Mouse (Mus musculus) heart, embryonic 10.5 days (tissue): Measurements from ENCODE around the gene Tex26. TPM values are rescaled to one million over a fixed set of nuclear protein-coding genes. Genes with fewer than 3 reads are reported as not detected.

Experiments used
- DNase-seq: peaks from one replicate; pipeline ENCODE4 v3.0.0-alpha.2; 2017; ENCODE audit warnings: low spot score
- H3K27ac ChIP-seq: fragments of 300-500 bp; sonication (generic); 2 replicates; pipeline ENCODE4 v1.5.1; 2016; ENCODE audit warnings: mild to moderate bottlenecking
- H3K27me3 ChIP-seq: fragments of 300-500 bp; sonication (generic); 2 replicates; pipeline ENCODE4 v1.6.1; 2016; ENCODE audit warnings: mild to moderate bottlenecking; ENCODE audit not compliant: poor library complexity, insufficient read depth, severe bottlenecking
- H3K36me3 ChIP-seq: fragments of 300-500 bp; sonication (generic); 2 replicates; pipeline ENCODE4 v1.6.1; 2016; ENCODE audit warnings: mild to moderate bottlenecking, moderate library complexity
- H3K4me1 ChIP-seq: fragments of 300-500 bp; sonication (generic); 2 replicates; pipeline ENCODE4 v1.6.1; 2016; ENCODE audit warnings: mild to moderate bottlenecking
- H3K4me3 ChIP-seq: fragments of 300-500 bp; sonication (generic); 2 replicates; pipeline ENCODE4 v1.5.1; 2016; ENCODE audit warnings: mild to moderate bottlenecking, moderate library complexity
- H3K9me3 ChIP-seq: fragments of 300-500 bp; sonication (generic); 2 replicates; pipeline ENCODE4 v1.6.1; 2016; ENCODE audit warnings: mild to moderate bottlenecking, moderate library complexity
- WGBS: fragments of 180-500 bp; shearing (Covaris S2); methylation state at CpG from one replicate; pipeline ENCODE4 v1.1.7; 2016; 5-methylcytosine and 5-hydroxymethylcytosine counted together
- polyA plus RNA-seq: library from polyadenylated mRNA; unstranded; fragments of >200 nt; fragmentation: Nextera tagmentation; extraction: Ambion mirVana; gene quantifications from 2 replicates; pipeline ENCODE4 v1.2.1, GENCODE M21; 2016

The Tex26 gene
- polyA plus RNA-seq, 1 experiment from 2014 or later = 0.78 TPM

DNA sequence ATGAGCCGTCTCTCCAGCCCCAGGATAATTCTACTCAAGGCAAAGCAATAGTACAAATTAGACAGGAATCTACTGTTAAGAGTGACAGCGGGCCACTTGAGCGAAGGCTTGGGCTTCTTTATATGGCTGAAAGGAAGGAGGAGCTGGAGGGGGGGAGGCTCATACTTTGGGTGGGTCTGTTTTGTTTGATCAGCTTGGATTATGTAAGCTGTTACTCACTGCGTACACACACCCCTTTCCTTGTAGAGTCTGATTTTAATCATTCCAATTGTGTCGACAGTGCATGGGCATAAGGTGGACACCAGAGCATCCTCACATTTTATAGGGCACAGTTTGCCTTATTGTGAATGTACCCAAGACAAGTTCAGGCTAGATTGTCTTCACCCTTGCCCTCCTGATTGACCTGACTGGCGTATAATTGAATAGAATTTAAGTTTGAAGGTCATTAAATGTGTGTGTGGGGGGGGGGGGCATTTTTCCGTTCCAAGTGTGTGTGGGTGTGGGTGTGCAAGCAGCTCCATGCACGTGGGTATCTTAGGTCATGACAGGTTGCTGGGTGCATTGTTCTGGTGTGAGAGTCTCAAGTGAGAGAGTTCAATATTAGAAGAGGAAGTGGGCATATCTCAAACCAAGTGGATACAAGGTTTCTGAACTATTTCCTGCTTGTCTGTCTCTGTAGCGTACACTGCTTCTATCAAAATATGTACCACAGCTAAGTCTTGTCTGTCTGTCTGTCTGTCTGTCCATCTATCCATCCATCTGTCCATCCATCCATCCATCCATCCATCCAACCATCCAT, 24.9 kb upstream of the Tex26 start:
- H3K27ac ChIP-seq = no peak overlapping the region
- peaks cover 16% of the 10 kb centered on the region for H3K4me1 ChIP-seq
- H3K9me3 ChIP-seq = no peaks in the 10 kb centered on the region
- no peak overlapping the region for H3K4me3 ChIP-seq
- WGBS = 79% methylated on average over 9 of the region's 9 CpGs
- DNase-seq = no peak
- H3K36me3 ChIP-seq = no peaks in the 10 kb centered on the region
- peaks cover 34% of the 10 kb centered on the region for H3K27me3 ChIP-seq

DNA sequence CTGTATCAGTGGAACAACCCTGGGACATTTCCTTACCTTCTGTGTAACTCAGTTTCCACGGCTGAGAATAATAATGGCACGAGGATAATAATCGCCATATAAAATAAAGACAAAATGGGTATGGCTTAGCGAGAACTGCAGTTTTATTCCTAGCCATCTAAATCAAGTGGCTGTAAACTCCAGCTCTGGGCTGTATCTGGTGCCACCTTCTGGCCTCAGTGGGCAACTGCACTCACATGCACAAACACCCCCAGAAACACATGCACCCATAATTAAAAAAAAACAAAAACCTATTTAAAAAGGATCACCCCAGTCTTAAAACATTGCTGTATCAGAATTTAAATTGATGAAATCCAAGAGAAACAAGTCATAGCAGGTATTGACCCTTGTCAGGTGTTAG, 22.1 kb upstream of the Tex26 start:
- WGBS = 90% methylated on average over 4 of the region's 4 CpGs

DNA sequence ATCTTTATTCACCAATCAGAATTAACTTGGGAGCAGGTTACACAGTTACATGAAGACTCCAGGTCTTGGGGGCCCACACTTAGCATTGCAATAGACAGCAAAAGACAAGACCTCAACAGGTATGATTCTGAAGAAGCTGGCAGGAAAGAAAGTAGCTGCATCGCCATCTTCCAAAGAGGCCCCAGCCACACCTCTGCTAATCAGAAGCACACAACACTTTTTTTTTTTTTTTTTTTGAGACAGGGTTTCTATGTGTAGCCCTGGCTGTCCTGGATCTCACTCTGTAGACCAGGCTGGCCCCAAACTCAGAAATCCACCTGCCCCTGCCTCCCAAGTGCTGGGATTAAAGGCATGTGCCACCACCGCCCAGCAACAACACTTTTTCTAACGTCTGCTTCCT, 12.9 kb upstream of the Tex26 start:
- Histone ChIP-seq H3K4me3 (no peak overlapping the region), H3K27ac (no peak overlapping the region), H3K9me3 (no peaks in the 10 kb centered on the region), H3K36me3 (no peaks in the 10 kb centered on the region), H3K4me1 (peaks cover 19% of the 10 kb centered on the region), H3K27me3 (no peaks in the 10 kb centered on the region)
- 75% methylated on average over 3 of the region's 3 CpGs for WGBS
- no peak for DNase-seq

More for the DNA sequence above, 22.1 kb upstream of the Tex26 start:
- Histone ChIP-seq H3K27ac (no peak overlapping the region; the same call in 1 of the 2 replicates), H3K9me3 (no peaks in the 10 kb centered on the region), H3K27me3 (peaks cover 15% of the 10 kb centered on the region), H3K4me1 (no peaks in the 10 kb centered on the region), H3K4me3 (no peak overlapping the region), H3K36me3 (no peaks in the 10 kb centered on the region)
- DNase-seq = no peak

DNA sequence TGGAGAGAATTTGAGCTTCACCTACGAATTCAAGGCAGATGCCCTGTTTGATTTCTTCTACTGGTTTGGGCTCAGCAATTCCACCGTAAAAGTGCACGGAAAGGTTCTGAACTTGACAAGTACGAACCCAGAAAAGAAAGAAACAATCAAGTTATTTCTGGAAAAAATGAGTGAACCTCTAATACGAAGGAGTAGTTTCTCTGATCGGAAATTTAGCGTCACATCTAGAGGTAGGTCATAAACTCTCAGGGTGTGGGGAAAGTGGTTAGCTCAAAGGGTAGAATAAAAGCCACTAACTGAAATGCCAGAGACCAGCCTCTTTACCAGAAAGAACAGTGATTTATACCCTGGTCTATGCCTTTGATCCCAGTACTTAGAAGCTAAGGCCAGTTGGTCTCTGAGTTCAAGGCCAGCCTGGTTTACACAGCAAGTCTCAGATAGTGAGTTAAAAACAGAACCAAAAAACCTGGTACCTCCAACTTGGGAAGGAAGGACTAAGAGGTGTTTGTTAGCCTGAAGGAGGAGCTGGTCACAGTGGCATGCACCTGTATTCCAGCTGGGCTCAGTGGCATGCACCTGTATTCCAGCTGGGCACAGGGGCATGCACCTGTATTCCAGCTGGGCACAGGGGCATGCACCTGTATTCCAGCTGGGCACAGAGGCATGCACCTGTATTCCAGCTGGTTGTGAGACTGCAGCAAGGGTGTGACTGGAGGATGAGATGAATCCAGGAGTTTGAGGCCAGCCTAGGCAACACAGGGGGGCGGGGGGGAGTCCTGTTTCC, 12.0 kb upstream of the Tex26 start:
- Histone ChIP-seq H3K4me1 (peaks cover 19% of the 10 kb centered on the region), H3K27ac (peak overlapping the region; percentile 76), H3K9me3 (no peaks in the 10 kb centered on the region), H3K36me3 (no peaks in the 10 kb centered on the region), H3K27me3 (no peaks in the 10 kb centered on the region), H3K4me3 (no peak overlapping the region)
- 89% methylated on average over 8 of the region's 8 CpGs for WGBS
- DNase-seq = no peak

DNA sequence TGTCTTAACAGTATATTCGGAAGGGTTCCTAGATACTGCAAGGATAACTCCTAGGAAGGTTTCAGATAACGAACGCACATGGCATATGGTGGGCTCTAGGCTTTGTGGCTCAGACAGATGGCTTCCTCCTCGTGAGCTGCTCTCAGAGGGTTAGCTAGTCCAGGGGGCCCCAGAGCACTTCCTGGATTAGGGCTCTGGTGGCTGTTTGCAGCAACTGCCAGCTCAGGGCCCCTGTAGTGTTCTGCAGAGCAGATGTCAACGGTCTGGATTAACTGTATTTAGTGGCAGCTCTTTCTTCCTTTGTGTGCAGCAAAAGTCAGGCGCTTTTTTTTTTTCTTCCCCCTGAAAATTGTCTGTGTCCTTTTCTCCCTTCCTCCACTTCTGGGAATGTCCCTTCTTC, 11.1 kb upstream of the Tex26 start:
- Histone ChIP-seq H3K27me3 (no peaks in the 10 kb centered on the region), H3K27ac (peak overlapping the region; percentile 76), H3K4me1 (peaks cover 19% of the 10 kb centered on the region), H3K4me3 (peak overlapping the region; percentile 19; the same call in 1 of the 2 replicates), H3K9me3 (no peaks in the 10 kb centered on the region), H3K36me3 (no peaks in the 10 kb centered on the region)
- 2% methylated on average over 6 of the region's 6 CpGs for WGBS
- DNase-seq = peak; percentile 87

DNA sequence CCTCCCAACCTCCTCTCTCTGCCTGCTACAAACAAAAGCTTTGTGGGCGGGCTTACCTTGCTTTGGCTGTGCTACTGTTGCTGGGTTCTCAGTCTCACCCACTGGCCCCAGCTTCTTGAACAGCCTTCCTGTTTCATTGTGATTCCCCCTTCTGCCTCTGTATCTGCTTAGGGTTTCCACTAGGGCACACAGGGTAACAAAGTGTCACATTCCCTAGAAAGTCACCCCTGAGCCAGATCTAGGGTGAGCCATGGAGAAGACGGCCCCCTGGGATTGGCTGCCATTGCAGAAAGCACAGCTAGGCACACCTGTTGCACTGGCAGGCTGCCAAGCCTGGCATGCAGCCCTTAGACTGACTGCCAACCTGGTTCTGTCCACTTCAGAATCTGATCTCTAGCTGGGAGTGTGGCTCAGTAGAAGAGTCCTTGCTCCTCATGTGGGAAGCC, 10.6 kb upstream of the Tex26 start:
- no peaks in the 10 kb centered on the region for H3K27me3 ChIP-seq
- no peak for DNase-seq
- no peak overlapping the region for H3K4me3 ChIP-seq
- 55% methylated on average over 2 of the region's 2 CpGs for WGBS
- peak overlapping the region; percentile 76 for H3K27ac ChIP-seq
- no peaks in the 10 kb centered on the region for H3K9me3 ChIP-seq
- no peaks in the 10 kb centered on the region for H3K36me3 ChIP-seq
- peaks cover 22% of the 10 kb centered on the region for H3K4me1 ChIP-seq

DNA sequence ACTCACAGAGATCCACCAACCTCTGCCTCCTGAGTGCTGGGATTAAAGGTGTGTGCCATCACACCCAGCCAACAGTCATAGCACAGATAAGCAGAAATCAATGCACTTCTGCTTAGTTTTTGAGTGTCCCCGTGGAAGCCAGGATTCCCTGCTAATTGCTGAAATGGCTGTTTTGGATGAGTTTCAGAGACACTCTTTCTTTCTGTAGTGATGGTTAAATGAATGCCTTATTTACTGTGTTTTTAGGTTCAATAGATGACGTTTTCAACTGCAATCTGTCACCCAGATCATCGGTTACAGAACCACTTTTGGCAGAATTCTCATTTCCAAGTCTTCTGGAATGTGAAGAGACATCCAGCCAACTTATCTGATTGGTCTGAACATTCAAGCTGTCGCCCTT, 9.9 kb upstream of the Tex26 start:
- H3K36me3 ChIP-seq = no peaks in the 10 kb centered on the region
- H3K27me3 ChIP-seq = no peaks in the 10 kb centered on the region
- DNase-seq = no peak
- no peak overlapping the region for H3K4me3 ChIP-seq
- H3K27ac ChIP-seq = no peak overlapping the region; the same call in 1 of the 2 replicates
- WGBS = 78% methylated on average over 4 of the region's 4 CpGs
- H3K9me3 ChIP-seq = no peaks in the 10 kb centered on the region
- peaks cover 26% of the 10 kb centered on the region for H3K4me1 ChIP-seq

DNA sequence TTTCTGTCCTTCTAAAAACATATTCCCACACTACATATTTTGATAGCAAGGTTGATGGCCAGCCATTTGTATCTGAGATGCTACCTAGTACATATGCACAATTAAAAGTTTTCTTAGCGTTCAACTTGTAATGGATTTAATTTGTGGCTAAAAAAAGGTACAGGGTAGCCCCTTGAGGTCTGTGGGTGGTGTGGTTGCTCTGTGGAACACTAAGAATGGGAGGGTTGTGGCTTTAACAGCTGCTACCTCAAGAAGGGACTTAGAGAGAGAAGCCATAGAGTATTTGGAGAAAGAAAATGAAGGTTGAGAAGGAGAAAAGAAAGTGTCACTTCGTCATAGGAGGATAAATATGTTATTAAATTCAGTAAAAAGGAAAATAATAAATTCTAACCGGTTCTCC, 8.5 kb upstream of the Tex26 start:
- DNase-seq = no peak
- H3K27me3 ChIP-seq = no peaks in the 10 kb centered on the region; the same call in 1 of the 2 replicates
- no peaks in the 10 kb centered on the region for H3K36me3 ChIP-seq
- H3K4me3 ChIP-seq = no peak overlapping the region
- H3K4me1 ChIP-seq = peaks cover 26% of the 10 kb centered on the region
- H3K27ac ChIP-seq = no peak overlapping the region
- WGBS = 83% methylated on average over 3 of the region's 3 CpGs
- no peaks in the 10 kb centered on the region for H3K9me3 ChIP-seq

DNA sequence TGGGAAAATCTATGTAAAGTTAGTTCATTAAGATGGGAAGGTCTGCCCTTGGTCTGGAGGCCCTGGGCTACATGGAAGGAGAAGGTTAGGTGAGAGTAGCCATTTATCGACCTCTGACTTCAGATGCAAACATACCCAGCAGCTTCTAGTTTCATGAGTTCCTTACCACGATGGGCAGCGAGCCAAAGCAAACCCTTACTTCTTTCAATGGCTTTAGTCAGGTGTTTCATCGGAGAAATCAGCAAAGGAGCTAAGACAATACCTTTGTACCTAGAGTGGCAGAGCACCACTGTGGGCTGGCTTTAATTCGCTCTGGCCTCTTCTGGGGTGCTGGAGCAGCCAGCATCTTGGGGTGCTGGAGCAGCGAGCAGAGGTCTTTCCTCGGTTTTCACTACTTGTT, 5.8 kb upstream of the Tex26 start:
- 62% methylated on average over 7 of the region's 7 CpGs for WGBS

DNA sequence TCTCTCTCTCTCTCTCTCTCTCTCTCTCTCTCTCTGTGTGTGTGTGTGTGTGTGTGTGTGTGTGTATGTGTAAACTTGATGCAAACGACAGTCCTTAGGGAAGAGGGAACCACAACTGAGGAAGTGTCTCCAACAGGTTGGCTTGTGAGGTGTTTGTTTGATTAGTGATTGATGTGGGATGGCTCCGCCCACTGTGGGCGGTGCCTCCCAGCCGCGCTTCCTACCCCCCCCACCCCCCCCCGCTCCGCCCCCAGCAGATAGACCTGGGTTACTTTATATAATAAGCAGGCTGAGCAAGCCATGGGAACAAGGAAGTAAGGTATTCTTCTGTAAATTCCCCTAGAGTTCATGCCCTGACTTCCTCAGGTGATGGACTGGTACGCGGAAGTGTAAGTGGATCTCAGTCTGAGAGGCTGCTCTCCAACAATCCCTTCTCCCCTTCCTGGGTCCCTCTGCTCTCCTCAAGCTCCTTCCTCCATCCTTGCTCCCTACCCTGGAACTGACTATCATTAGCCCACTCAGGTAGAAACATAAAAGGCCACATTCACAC, 5.2 kb upstream of the Tex26 start:
- WGBS = 14% methylated on average over 9 of the region's 9 CpGs
- no peak for DNase-seq
- Histone ChIP-seq H3K9me3 (no peaks in the 10 kb centered on the region), H3K27ac (no peak overlapping the region), H3K4me1 (peaks cover 10% of the 10 kb centered on the region), H3K36me3 (no peaks in the 10 kb centered on the region), H3K4me3 (no peak overlapping the region), H3K27me3 (no peaks in the 10 kb centered on the region; the same call in 1 of the 2 replicates)

More for the DNA sequence above, 5.8 kb upstream of the Tex26 start:
- no peak for DNase-seq
- H3K4me3 ChIP-seq = no peak overlapping the region
- H3K27ac ChIP-seq = no peak overlapping the region
- no peaks in the 10 kb centered on the region for H3K9me3 ChIP-seq
- H3K27me3 ChIP-seq = no peaks in the 10 kb centered on the region; the same call in 1 of the 2 replicates
- no peaks in the 10 kb centered on the region for H3K36me3 ChIP-seq
- H3K4me1 ChIP-seq = peaks cover 14% of the 10 kb centered on the region

DNA sequence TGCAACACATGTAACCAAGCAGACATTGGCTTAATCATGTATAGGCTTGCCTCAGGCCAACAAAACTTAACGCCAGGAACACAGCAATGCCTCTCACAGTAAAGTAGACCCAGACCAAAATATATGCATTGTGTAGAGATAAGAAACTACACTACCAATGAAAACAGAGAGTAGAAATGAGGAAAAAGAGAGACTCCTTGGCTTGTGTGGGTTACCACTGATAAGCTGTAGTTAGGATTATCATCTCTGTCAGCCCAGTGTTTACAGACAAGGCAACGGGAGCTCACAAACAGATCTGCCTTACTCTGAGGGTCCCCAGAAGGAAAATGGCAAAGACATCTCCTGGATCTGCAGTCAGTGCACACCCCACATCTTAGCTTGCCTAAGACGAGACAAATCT, 2.9 kb upstream of the Tex26 start:
- no peaks in the 10 kb centered on the region; the same call in 1 of the 2 replicates for H3K27me3 ChIP-seq
- peaks cover 27% of the 10 kb centered on the region for H3K4me1 ChIP-seq
- H3K27ac ChIP-seq = no peak overlapping the region
- 45% methylated on average over 3 of the region's 3 CpGs for WGBS
- H3K9me3 ChIP-seq = no peaks in the 10 kb centered on the region
- no peak for DNase-seq
- no peak overlapping the region for H3K4me3 ChIP-seq
- H3K36me3 ChIP-seq = no peaks in the 10 kb centered on the region

DNA sequence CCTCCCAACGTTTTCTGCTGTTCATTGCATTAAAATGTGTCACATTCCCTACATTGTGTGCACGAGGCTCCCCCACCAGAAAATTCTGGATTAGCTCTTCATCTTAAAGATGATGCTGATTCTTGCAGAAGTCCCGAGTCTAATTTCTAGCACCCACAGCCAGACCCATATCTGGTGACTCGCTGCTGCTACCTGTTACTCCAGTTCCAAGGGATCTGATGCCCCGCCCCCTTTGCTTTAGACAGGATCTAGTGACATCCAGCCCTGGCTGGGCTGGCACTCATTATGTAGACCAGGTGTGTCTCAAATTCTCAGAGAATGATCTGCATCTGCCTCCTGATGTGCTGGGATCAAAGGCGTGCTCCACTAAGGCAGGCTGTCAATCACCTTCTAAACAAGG, 2.3 kb upstream of the Tex26 start:
- Histone ChIP-seq H3K4me3 (no peak overlapping the region), H3K27ac (no peak overlapping the region), H3K27me3 (no peaks in the 10 kb centered on the region; the same call in 1 of the 2 replicates), H3K36me3 (no peaks in the 10 kb centered on the region), H3K9me3 (no peaks in the 10 kb centered on the region), H3K4me1 (peaks cover 27% of the 10 kb centered on the region)
- DNase-seq = no peak
- 67% methylated on average over 6 of the region's 6 CpGs for WGBS

DNA sequence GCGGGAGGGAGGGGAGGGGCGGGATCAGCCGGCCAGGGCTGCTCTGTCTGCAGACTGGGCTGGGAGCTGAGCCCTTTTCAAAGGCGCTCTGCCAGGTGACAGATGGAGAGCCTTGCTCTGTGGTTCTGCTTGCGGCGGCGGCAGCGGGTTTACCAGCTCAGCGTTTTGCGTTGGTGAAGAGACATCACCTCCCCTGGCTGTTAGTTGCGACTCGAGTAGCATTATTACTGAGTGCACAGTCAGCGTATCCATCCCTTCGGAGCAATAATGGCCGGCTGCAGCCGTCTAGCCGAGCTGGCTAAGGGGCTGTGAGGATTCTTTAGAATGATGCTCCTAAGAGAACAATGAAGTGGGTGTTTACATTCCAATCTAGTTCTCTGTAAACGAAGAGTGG, 717 bp downstream of the Tex26 start:
- peaks cover 27% of the 10 kb centered on the region for H3K4me1 ChIP-seq
- H3K27ac ChIP-seq = peak overlapping the region; percentile 86
- H3K4me3 ChIP-seq = peak overlapping the region; percentile 65
- H3K36me3 ChIP-seq = no peaks in the 10 kb centered on the region
- DNase-seq = peak; percentile 82
- no peaks in the 10 kb centered on the region for H3K9me3 ChIP-seq
- WGBS = 1% methylated on average over 18 of the region's 18 CpGs
- no peaks in the 10 kb centered on the region; the same call in 1 of the 2 replicates for H3K27me3 ChIP-seq
